Mouse (Mus musculus): ENCODE results near the gene Topors.

DNA sequence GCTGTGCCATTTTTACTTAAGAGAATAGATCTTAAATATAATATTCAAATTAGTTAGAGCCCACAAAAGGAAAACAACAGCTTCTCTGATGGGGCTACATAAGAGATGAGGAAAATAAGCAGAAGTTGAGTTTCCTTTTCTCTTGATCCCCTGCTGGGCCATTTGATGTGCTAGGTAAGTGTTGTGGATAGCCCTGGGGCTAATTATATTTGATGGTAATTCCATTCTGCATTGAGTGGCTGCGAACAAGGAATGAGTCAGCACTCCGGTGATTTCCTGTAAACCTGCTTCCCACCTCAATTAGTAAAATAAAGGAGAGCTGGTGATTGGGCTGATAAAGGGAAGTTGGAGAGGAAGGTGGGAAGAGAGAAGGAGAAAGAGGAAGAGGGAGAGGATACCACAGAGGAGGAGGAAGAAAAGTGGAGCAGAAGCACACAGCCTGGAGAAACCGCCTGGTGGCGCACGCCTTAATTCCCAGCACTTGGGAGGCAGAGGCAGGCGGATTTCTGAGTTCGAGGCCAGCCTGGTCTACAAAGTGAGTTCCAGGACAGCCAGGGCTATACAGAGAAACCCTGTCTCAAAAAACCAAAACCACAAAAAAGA is 36.5 kb downstream of the Topors start:
- no peak for TF ChIP-seq ZC3H11A (IDR thresholded peaks at IDR 0.05; ENCODE audit: borderline replicate concordance, low read depth, low read length)
- no peak for TF ChIP-seq CHD2 (IDR thresholded peaks at IDR 0.05; ENCODE audit: low read depth, low read length)
- TF ChIP-seq ZNF384 (IDR thresholded peaks at IDR 0.05; ENCODE audit: low read depth, low read length), result no peak

All from ES-E14 (cell line).